Mouse (Mus musculus): Measurements from ENCODE around the gene Cyb561d2. TPM values are rescaled to one million over a fixed set of nuclear protein-coding genes. Genes with fewer than 3 reads are reported as not detected.
A peak's percentile ranks its signal among the peaks of the same experiment; 100 is the strongest.

The Cyb561d2 gene
- polyA plus RNA-seq, 1 experiment from 2014 or later, result 38.5 TPM

DNA sequence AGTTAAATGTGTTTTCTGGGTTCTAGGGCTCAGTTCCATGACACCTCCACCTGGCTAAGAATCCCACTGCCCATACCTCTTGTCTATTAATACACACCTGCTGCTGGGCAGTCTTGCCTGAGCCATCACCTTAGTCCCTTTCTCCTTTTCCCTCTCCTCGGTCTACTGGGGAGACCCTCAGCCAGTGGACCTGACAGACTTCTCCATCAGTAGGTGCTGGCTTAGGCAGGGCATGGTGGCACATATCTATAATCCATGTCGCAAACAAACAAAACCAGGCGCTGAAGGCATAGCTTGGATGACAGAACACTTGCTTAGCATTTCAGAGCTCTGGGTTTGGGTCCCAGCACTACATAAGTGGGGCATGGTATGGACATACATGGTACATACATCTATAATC, 3.3 kb downstream of the Cyb561d2 start:
- no peaks in the 10 kb centered on the region for H3K9me3 ChIP-seq (ENCODE audit: control insufficient read depth, low read length)
- no peak for ATAC-seq
- no peaks in the 10 kb centered on the region for H3K27me3 ChIP-seq (replicated peaks; ENCODE audit: control insufficient read depth, insufficient read depth, low read length)
- H3K36me3 ChIP-seq (ENCODE audit: control insufficient read depth, insufficient read depth), result peaks cover 17% of the 10 kb centered on the region
- no peak overlapping the region for H3K4me3 ChIP-seq (replicated peaks; ENCODE audit: low read length)
- H3K27ac ChIP-seq (ENCODE audit: low read length), result no peak overlapping the region
- no peak overlapping the region for H3K9ac ChIP-seq (replicated peaks; ENCODE audit: low read depth, low read length)
- WGBS, result 92% methylated on average over 3 of the region's 3 CpGs
- H3K4me2 ChIP-seq (ENCODE audit: low read length), result no peak overlapping the region
- peaks cover 64% of the 10 kb centered on the region for H3K4me1 ChIP-seq (replicated peaks; ENCODE audit: control insufficient read depth, insufficient read depth, low read length)

DNA sequence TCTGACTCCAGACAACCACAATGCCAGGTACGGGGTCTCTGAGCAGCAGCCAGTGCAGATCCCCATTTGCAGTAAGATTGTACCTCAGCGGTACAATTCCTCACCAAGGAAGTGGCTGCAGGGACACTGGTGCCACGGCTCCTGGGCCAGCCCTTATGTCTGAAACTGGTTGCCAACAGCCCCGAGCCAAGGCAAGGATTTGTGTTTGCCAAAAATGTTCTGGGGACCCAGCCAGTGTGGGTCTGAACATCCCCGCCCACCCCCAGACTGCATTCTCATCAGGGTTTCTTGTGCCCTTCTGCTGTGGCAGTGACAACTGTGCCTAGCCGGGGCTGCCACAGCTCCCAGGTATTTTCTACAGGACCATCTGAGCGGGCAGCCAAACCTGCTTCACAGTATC, 3.8 kb downstream of the Cyb561d2 start:
- H3K36me3 ChIP-seq (ENCODE audit: control insufficient read depth, insufficient read depth), result peaks cover 17% of the 10 kb centered on the region
- ATAC-seq, result no peak
- H3K4me2 ChIP-seq (ENCODE audit: low read length), result no peak overlapping the region
- H3K4me3 ChIP-seq (replicated peaks; ENCODE audit: low read length), result no peak overlapping the region
- peaks cover 64% of the 10 kb centered on the region for H3K4me1 ChIP-seq (replicated peaks; ENCODE audit: control insufficient read depth, insufficient read depth, low read length)
- H3K27me3 ChIP-seq (replicated peaks; ENCODE audit: control insufficient read depth, insufficient read depth, low read length), result no peaks in the 10 kb centered on the region
- no peak overlapping the region for H3K27ac ChIP-seq (ENCODE audit: low read length)
- WGBS, result 83% methylated on average over 7 of the region's 7 CpGs
- H3K9me3 ChIP-seq (ENCODE audit: control insufficient read depth, low read length), result no peaks in the 10 kb centered on the region
- H3K9ac ChIP-seq (replicated peaks; ENCODE audit: low read depth, low read length), result no peak overlapping the region

DNA sequence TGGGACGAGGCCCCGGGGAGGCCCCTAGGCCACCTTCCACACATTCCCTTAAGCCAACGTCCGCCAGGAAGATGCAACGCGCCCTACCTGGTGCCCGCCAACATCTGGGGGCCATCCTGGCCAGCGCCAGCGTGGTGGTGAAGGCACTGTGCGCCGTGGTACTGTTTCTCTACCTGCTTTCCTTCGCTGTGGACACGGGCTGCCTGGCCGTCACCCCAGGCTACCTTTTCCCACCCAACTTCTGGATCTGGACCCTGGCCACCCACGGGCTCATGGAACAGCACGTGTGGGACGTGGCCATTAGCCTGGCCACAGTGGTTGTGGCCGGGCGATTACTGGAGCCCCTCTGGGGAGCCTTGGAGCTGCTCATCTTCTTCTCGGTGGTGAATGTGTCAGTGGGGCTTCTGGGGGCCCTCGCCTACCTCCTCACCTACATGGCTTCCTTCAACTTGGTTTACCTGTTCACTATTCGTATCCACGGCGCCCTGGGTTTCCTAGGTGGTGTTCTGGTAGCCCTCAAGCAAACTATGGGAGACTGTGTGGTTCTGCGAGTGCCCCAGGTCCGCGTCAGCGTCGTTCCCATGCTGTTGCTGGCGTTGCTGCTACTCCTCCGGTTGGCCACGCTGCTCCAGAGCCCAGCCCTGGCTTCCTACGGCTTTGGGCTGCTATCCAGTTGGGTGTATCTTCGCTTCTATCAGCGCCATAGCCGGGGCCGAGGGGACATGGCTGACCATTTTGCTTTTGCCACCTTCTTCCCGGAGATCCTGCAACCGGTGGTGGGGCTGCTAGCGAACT, 7.4 kb downstream of the Cyb561d2 start:
- Histone ChIP-seq H3K9ac (replicated peaks; ENCODE audit: low read depth, low read length) (peak overlapping the region; percentile 83), H3K9me3 (ENCODE audit: control insufficient read depth, low read length) (no peaks in the 10 kb centered on the region), H3K27me3 (replicated peaks; ENCODE audit: control insufficient read depth, insufficient read depth, low read length) (no peaks in the 10 kb centered on the region), H3K4me1 (replicated peaks; ENCODE audit: control insufficient read depth, insufficient read depth, low read length) (peaks cover 44% of the 10 kb centered on the region), H3K27ac (ENCODE audit: low read length) (0 out of 2 replicates have a peak overlapping the region, but pooled peaks have one; percentile 36), H3K36me3 (ENCODE audit: control insufficient read depth, insufficient read depth) (peaks cover 13% of the 10 kb centered on the region), H3K4me3 (replicated peaks; ENCODE audit: low read length) (peak overlapping the region; percentile 87), H3K4me2 (ENCODE audit: low read length) (peak overlapping the region; percentile 97)
- under 1% methylated on average over 40 of the region's 40 CpGs for WGBS
- no peak for ATAC-seq

DNA sequence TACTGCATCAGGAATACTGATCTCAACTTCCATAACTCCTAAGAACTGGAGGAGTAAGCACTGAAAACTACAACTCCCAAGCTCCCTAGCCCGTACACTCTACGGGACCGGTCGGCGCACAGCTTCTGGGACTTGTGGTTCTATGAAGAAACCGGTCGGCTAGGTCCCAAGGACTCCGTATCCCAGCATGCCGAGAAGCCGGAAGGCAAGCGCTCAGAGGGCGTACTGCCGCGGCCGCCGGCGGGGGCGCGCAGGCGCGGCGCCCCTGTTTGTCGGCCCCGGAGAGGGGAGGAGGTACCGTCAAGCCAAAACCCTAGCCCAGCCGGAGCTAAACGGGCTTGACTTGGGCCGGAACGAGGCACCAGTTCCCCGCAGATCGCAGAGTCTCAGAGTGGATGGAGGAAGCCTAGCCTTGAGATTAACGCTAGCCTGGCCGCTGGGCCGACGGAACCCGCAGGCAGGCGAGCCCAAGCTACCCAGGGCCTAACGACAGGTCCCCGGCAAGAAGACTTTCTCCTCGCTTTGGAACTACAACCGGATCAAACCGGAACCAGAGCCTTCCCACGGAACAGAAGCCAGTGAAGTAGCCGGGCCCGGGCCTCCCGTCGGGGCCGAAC, 8.1 kb downstream of the Cyb561d2 start, which contains the start of gene Tmem115:
Gene Tmem115, plus strand, starts transcription at position 155 of the 617 bp plus-strand sequence.
- Histone ChIP-seq H3K9me3 (ENCODE audit: control insufficient read depth, low read length) (no peaks in the 10 kb centered on the region), H3K9ac (replicated peaks; ENCODE audit: low read depth, low read length) (peak within 1 kb of the TSS; percentile 83)
- peak; percentile 99 for ATAC-seq

DNA sequence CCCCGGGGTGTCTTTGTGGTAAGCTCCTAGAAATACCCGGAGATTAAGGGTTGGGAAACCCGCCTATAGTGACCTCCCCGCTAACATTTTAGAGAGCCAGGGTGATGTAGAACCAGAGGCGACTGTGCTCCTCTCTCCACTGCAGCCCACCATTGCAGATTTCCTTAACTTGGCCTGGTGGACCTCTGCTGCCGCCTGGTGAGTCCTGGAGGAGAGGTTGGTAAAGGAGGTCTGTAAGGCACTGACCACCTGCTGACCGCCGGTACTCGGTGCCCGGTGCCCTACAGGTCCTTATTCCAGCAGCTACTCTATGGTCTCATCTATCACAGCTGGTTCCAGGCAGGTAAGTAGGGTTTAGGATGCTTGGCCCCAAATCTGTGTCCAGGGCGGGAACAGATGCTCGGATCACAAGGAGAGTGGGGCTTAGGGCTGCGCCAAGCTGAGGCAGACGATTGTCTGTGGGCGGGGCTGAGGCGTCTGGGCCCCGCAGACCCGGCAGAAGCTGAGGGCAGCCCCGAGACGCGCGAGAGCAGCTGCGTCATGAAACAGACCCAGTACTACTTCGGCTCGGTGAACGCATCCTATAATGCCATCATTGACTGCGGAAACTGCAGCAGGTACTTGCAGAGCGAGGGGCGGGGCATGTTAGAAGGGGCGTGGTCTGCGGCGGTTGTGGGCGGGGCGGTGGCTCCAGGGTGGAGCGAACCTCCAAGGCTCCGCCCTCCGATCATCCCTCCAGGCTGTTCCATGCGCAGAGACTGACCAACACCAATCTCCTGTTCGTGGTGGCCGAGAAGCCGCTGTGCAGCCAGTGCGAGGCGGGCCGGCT, 15.6 kb downstream of the Cyb561d2 start:
- WGBS, result 4% methylated on average over 43 of the region's 44 CpGs
- peak; percentile 43 for ATAC-seq

More for the DNA sequence above, 8.1 kb downstream of the Cyb561d2 start, which contains the start of gene Tmem115:
- Histone ChIP-seq H3K27me3 (replicated peaks; ENCODE audit: control insufficient read depth, insufficient read depth, low read length) (no peaks in the 10 kb centered on the region), H3K4me3 (replicated peaks; ENCODE audit: low read length) (peak within 1 kb of the TSS; percentile 87), H3K4me2 (ENCODE audit: low read length) (peak within 1 kb of the TSS; percentile 97), H3K36me3 (ENCODE audit: control insufficient read depth, insufficient read depth) (peaks cover 7% of the 10 kb centered on the region), H3K4me1 (replicated peaks; ENCODE audit: control insufficient read depth, insufficient read depth, low read length) (peaks cover 44% of the 10 kb centered on the region), H3K27ac (ENCODE audit: low read length) (0 out of 2 replicates have a peak within 1 kb of the TSS, but pooled peaks have one; percentile 36)
- under 1% methylated on average over 48 of the region's 48 CpGs for WGBS

DNA sequence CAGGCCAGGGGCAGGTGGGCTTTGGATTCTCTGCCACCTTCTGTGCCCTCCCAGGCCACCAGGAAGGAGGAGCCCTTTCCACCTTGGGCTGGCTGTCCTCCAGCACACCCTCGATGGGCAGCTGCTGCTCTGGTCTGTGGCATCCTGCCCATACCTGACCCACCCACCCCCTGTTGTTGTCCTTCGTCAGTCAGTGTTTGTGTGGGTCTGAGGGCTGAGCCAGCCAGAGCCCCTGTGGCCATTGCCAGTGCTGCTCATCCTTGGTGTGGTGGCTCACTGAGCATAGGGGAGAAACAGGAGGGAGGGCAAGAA, 19.6 kb downstream of the Cyb561d2 start:
- peaks cover 16% of the 10 kb centered on the region for H3K27me3 ChIP-seq (replicated peaks; ENCODE audit: control insufficient read depth, insufficient read depth, low read length)
- no peaks in the 10 kb centered on the region for H3K36me3 ChIP-seq (ENCODE audit: control insufficient read depth, insufficient read depth)
- H3K9ac ChIP-seq (replicated peaks; ENCODE audit: low read depth, low read length), result no peak overlapping the region
- H3K9me3 ChIP-seq (ENCODE audit: control insufficient read depth, low read length), result 0 out of 2 replicates have a peak, but pooled peaks cover 2% of the 10 kb centered on the region
- no peak for ATAC-seq
- WGBS, result 22% methylated on average over 2 of the region's 2 CpGs
- H3K4me2 ChIP-seq (ENCODE audit: low read length), result no peak overlapping the region
- peaks cover 13% of the 10 kb centered on the region for H3K4me1 ChIP-seq (replicated peaks; ENCODE audit: control insufficient read depth, insufficient read depth, low read length)
- H3K4me3 ChIP-seq (replicated peaks; ENCODE audit: low read length), result no peak overlapping the region
- no peak overlapping the region for H3K27ac ChIP-seq (ENCODE audit: low read length)

More for the DNA sequence above, 15.6 kb downstream of the Cyb561d2 start:
- Histone ChIP-seq H3K36me3 (ENCODE audit: control insufficient read depth, insufficient read depth) (no peaks in the 10 kb centered on the region), H3K4me3 (replicated peaks; ENCODE audit: low read length) (peak overlapping the region; percentile 31), H3K4me1 (replicated peaks; ENCODE audit: control insufficient read depth, insufficient read depth, low read length) (peaks cover 13% of the 10 kb centered on the region), H3K27ac (ENCODE audit: low read length) (no peak overlapping the region), H3K9ac (replicated peaks; ENCODE audit: low read depth, low read length) (peak overlapping the region; percentile 11; the same call in 1 of the 2 replicates), H3K4me2 (ENCODE audit: low read length) (peak overlapping the region; percentile 45), H3K27me3 (replicated peaks; ENCODE audit: control insufficient read depth, insufficient read depth, low read length) (peaks cover 20% of the 10 kb centered on the region), H3K9me3 (ENCODE audit: control insufficient read depth, low read length) (0 out of 2 replicates have a peak, but pooled peaks cover 2% of the 10 kb centered on the region)

DNA sequence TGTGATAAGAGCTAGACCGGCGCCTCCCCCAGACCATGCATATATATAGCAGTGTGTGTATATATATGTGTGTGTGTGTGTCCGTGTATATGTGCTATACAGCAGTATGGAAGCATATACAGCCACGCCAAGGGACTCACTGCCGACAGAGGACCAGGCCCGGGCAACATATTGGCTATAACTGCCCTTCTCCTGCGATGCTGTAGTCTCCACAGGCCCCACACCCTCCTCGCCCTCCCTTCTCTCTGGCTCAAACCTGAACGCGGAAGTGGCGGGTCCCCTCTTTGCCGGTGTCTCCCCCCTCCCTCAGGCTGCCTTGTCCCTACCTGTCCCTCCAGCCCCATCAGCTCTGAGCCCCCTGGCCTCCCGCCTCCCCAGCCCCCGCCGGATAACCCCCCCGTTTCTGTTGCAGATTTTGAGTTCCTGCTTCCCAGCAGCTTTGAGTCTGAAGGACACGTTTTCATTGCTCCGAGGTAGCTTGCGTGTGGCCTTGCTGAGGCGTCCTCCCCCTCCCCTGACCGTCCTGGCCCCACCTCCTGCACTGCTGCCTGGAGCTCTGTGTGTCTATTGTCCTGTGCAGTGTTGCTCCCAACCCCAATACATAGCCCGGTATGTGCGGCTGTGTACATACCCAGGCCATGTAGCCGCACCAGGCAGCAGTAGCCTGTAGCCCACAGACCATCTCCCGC, 20.1 kb downstream of the Cyb561d2 start:
- Histone ChIP-seq H3K36me3 (ENCODE audit: control insufficient read depth, insufficient read depth) (no peaks in the 10 kb centered on the region), H3K4me2 (ENCODE audit: low read length) (0 out of 2 replicates have a peak overlapping the region, but pooled peaks have one; percentile 6), H3K27ac (ENCODE audit: low read length) (no peak overlapping the region), H3K9me3 (ENCODE audit: control insufficient read depth, low read length) (0 out of 2 replicates have a peak, but pooled peaks cover 2% of the 10 kb centered on the region), H3K4me3 (replicated peaks; ENCODE audit: low read length) (no peak overlapping the region), H3K4me1 (replicated peaks; ENCODE audit: control insufficient read depth, insufficient read depth, low read length) (peaks cover 13% of the 10 kb centered on the region), H3K27me3 (replicated peaks; ENCODE audit: control insufficient read depth, insufficient read depth, low read length) (peaks cover 12% of the 10 kb centered on the region), H3K9ac (replicated peaks; ENCODE audit: low read depth, low read length) (no peak overlapping the region; the same call in none of the 2 replicates)
- ATAC-seq, result no peak
- WGBS, result 19% methylated on average over 25 of the region's 25 CpGs

DNA sequence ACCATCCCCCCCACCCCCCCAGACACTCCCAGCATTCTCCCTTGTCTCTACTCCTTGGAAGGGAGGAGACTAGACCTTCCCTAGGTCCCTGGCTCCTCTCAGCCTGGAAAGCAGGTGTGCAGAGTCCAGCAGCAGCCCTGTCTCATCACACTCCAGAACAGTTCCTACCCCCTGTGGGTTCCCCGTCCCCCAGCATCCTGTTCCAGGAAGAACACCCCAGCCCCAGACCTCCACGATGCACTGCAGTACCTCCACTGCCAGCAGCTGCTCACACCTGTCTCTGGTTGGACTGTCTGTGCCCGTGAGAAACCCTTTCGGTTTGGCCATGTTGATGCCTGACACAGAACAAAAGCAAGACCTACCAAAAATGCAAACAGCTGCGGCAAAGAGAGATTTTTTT, 20.8 kb downstream of the Cyb561d2 start:
- Histone ChIP-seq H3K4me1 (replicated peaks; ENCODE audit: control insufficient read depth, insufficient read depth, low read length) (peaks cover 8% of the 10 kb centered on the region), H3K9me3 (ENCODE audit: control insufficient read depth, low read length) (no peaks in the 10 kb centered on the region), H3K36me3 (ENCODE audit: control insufficient read depth, insufficient read depth) (no peaks in the 10 kb centered on the region), H3K9ac (replicated peaks; ENCODE audit: low read depth, low read length) (no peak overlapping the region), H3K27ac (ENCODE audit: low read length) (no peak overlapping the region), H3K4me2 (ENCODE audit: low read length) (no peak overlapping the region), H3K4me3 (replicated peaks; ENCODE audit: low read length) (no peak overlapping the region), H3K27me3 (replicated peaks; ENCODE audit: control insufficient read depth, insufficient read depth, low read length) (peaks cover 6% of the 10 kb centered on the region)
- ATAC-seq, result no peak
- 57% methylated on average over 5 of the region's 5 CpGs for WGBS

Measured in forebrain, embryonic 16.5 days (tissue).